Mouse (Mus musculus) forebrain, embryonic 14.5 days (tissue): ENCODE measurements at regions not wholly inside any gene's neighbourhood (a gene's known extent, or its start where the extent isn't known, plus 50 kb on each side); places are given as distances from the start of the nearest gene placed in this dataset.

Experiments
- ATAC-seq: fragments of 200-750 bp; cut with Nextera tagmentation; 2 replicates; pipeline ENCODE4 v1.8.0; 2017; ENCODE audit warnings: mild to moderate bottlenecking, moderate library complexity
- DNase-seq: peaks from one replicate; pipeline ENCODE4 v3.0.0-alpha.2; 2015; ENCODE audit warnings: low spot score
- H3K27ac ChIP-seq: fragments of 300-500 bp; sonication (generic); 2 replicates; pipeline ENCODE4 v1.5.1; 2014; ENCODE audit warnings: low read depth, mild to moderate bottlenecking, control low read depth, low read length, moderate library complexity
- H3K27me3 ChIP-seq: fragments of 300-500 bp; sonication (generic); replicated peaks from 2 replicates; pipeline ENCODE4 v1.6.1; 2014; ENCODE audit warnings: low read length, control low read depth, mixed read lengths; ENCODE audit not compliant: control insufficient read depth, insufficient read depth
- H3K36me3 ChIP-seq: fragments of 300-500 bp; sonication (generic); 2 replicates; pipeline ENCODE4 v1.6.1; 2014; ENCODE audit warnings: low read length, control low read depth; ENCODE audit not compliant: control insufficient read depth, insufficient read depth
- H3K4me1 ChIP-seq: fragments of 300-500 bp; sonication (generic); 2 replicates; pipeline ENCODE4 v1.6.1; 2014; ENCODE audit warnings: antibody characterized with exemption, low read length, control low read depth; ENCODE audit not compliant: control insufficient read depth, insufficient read depth
- H3K4me2 ChIP-seq: fragments of 300-500 bp; sonication (generic); 2 replicates; pipeline ENCODE4 v1.6.1; 2014; ENCODE audit warnings: mild to moderate bottlenecking, control low read depth, low read length
- H3K4me3 ChIP-seq: fragments of 300-500 bp; sonication (generic); 2 replicates; pipeline ENCODE4 v1.5.1; 2014; ENCODE audit warnings: low read depth, low read length, control low read depth
- H3K9ac ChIP-seq: fragments of 300-500 bp; sonication (generic); 2 replicates; pipeline ENCODE4 v1.6.1; 2014; ENCODE audit warnings: mild to moderate bottlenecking, low read length, control low read depth, moderate library complexity
- H3K9me3 ChIP-seq: fragments of 300-500 bp; sonication (generic); replicated peaks from 2 replicates; pipeline ENCODE4 v1.6.1; 2016; ENCODE audit warnings: low read length, control low read depth, mixed read lengths; ENCODE audit not compliant: control insufficient read depth
- WGBS: fragments of 180-500 bp; shearing (Covaris S2); extraction: QIAGEN DNeasy Blood & Tissue Kit; methylation state at CpG from one replicate; pipeline ENCODE4 v1.1.7; 2014; 5-methylcytosine and 5-hydroxymethylcytosine counted together

GRCm38 (mm10) chr2:134214748-134215328 lies 339.3 kb downstream of the Hao1 start:
- H3K4me1 ChIP-seq: no peaks in the 10 kb centered on the region
- no peaks in the 10 kb centered on the region for H3K27me3 ChIP-seq
- ATAC-seq (no peak), DNase-seq (no peak)
- no peaks in the 10 kb centered on the region for H3K36me3 ChIP-seq
- H3K9me3 ChIP-seq: no peaks in the 10 kb centered on the region
- H3K4me2 ChIP-seq: no peak overlapping the region
- WGBS: 90% methylated on average over 6 of the region's 6 CpGs
- H3K27ac ChIP-seq: no peak overlapping the region
- H3K4me3 ChIP-seq: no peak overlapping the region
- no peak overlapping the region for H3K9ac ChIP-seq

GRCm38 (mm10) chr2:134203252-134203651 lies 350.9 kb downstream of the Hao1 start:
- H3K4me1 ChIP-seq: no peaks in the 10 kb centered on the region
- H3K4me3 ChIP-seq: no peak overlapping the region
- no peaks in the 10 kb centered on the region for H3K9me3 ChIP-seq
- no peak overlapping the region for H3K27ac ChIP-seq
- DNase-seq (no peak), ATAC-seq (no peak)
- H3K27me3 ChIP-seq: no peaks in the 10 kb centered on the region
- no peaks in the 10 kb centered on the region for H3K36me3 ChIP-seq
- no peak overlapping the region for H3K4me2 ChIP-seq
- WGBS: 95% methylated on average over 1 of the region's 1 CpGs
- no peak overlapping the region for H3K9ac ChIP-seq

- no peak for DNase-seq
- Histone ChIP-seq H3K4me1 (no peaks in the 10 kb centered on the region), H3K4me2 (no peak overlapping the region), H3K27me3 (no peaks in the 10 kb centered on the region), H3K9me3 (no peaks in the 10 kb centered on the region), H3K36me3 (no peaks in the 10 kb centered on the region), H3K4me3 (no peak overlapping the region), H3K27ac (no peak overlapping the region), H3K9ac (no peak overlapping the region)
- ATAC-seq: no peak
These were observed 358.2 kb downstream of the Hao1 start for GRCm38 (mm10) chr2:134195961-134196360.

GRCm38 (mm10) chr2:134189435-134190063 lies 364.6 kb downstream of the Hao1 start:
- Histone ChIP-seq H3K4me2 (no peak overlapping the region), H3K4me3 (no peak overlapping the region), H3K27me3 (no peaks in the 10 kb centered on the region), H3K9me3 (no peaks in the 10 kb centered on the region), H3K4me1 (no peaks in the 10 kb centered on the region), H3K9ac (no peak overlapping the region), H3K36me3 (no peaks in the 10 kb centered on the region), H3K27ac (no peak overlapping the region)
- DNase-seq (peak; percentile 64), ATAC-seq (peak; percentile 82)
- WGBS: 21% methylated on average over 5 of the region's 5 CpGs
